Mouse (Mus musculus): ENCODE measurements at regions not wholly inside any gene's neighbourhood (a gene's known extent, or its start where the extent isn't known, plus 50 kb on each side); places are given as distances from the start of the nearest gene placed in this dataset.

- no peaks in the 10 kb centered on the region for H3K4me1 ChIP-seq (replicated peaks; ENCODE audit: control insufficient read depth, insufficient read depth, low read length)
- H3K4me3 ChIP-seq (ENCODE audit: low read depth, low read length) = no peak overlapping the region
- no peaks in the 10 kb centered on the region for H3K27me3 ChIP-seq (replicated peaks; ENCODE audit: control insufficient read depth, insufficient read depth, low read length)
- no peak for ATAC-seq (replicated peaks; ENCODE audit: low FRiP score, low TSS enrichment, low read depth)
- 63% methylated on average over 5 of the region's 5 CpGs for WGBS
- H3K4me2 ChIP-seq (ENCODE audit: low read length) = no peak overlapping the region
- no peaks in the 10 kb centered on the region for H3K36me3 ChIP-seq (ENCODE audit: control insufficient read depth, insufficient read depth, low read length)
- no peak overlapping the region for H3K9ac ChIP-seq (ENCODE audit: low read length)
- DNase-seq (ENCODE audit: low spot score) = no peak
- no peaks in the 10 kb centered on the region for H3K9me3 ChIP-seq (ENCODE audit: control insufficient read depth, low read length)
- H3K27ac ChIP-seq (ENCODE audit: low read depth) = no peak overlapping the region
Measured at GRCm38 (mm10) chr4:152990266-152990665, 492.3 kb downstream of the Ajap1 start.

- Histone ChIP-seq H3K4me2 (ENCODE audit: low read length) (no peak overlapping the region), H3K36me3 (ENCODE audit: control insufficient read depth, insufficient read depth, low read length) (no peaks in the 10 kb centered on the region), H3K27ac (ENCODE audit: low read depth) (no peak overlapping the region), H3K9ac (ENCODE audit: low read length) (no peak overlapping the region), H3K4me1 (replicated peaks; ENCODE audit: control insufficient read depth, insufficient read depth, low read length) (no peaks in the 10 kb centered on the region), H3K27me3 (replicated peaks; ENCODE audit: control insufficient read depth, insufficient read depth, low read length) (no peaks in the 10 kb centered on the region), H3K4me3 (ENCODE audit: low read depth, low read length) (no peak overlapping the region), H3K9me3 (ENCODE audit: control insufficient read depth, low read length) (no peaks in the 10 kb centered on the region)
- no peak for DNase-seq (ENCODE audit: low spot score)
- 69% methylated on average over 4 of the region's 4 CpGs for WGBS
- ATAC-seq (replicated peaks; ENCODE audit: low FRiP score, low TSS enrichment, low read depth) = no peak
Measured at GRCm38 (mm10) chr4:152987726-152988125, 494.9 kb downstream of the Ajap1 start.

GRCm38 (mm10) chr4:152975012-152975675 is 497.5 kb upstream of the Kcnab2 start:
- H3K4me3 ChIP-seq (ENCODE audit: low read depth, low read length) = no peak overlapping the region
- 79% methylated on average over 8 of the region's 8 CpGs for WGBS
- no peaks in the 10 kb centered on the region for H3K4me1 ChIP-seq (replicated peaks; ENCODE audit: control insufficient read depth, insufficient read depth, low read length)
- H3K36me3 ChIP-seq (ENCODE audit: control insufficient read depth, insufficient read depth, low read length) = no peaks in the 10 kb centered on the region
- H3K9ac ChIP-seq (ENCODE audit: low read length) = no peak overlapping the region
- no peaks in the 10 kb centered on the region for H3K27me3 ChIP-seq (replicated peaks; ENCODE audit: control insufficient read depth, insufficient read depth, low read length)
- no peak overlapping the region for H3K4me2 ChIP-seq (ENCODE audit: low read length)
- ATAC-seq (replicated peaks; ENCODE audit: low FRiP score, low TSS enrichment, low read depth) = no peak
- H3K27ac ChIP-seq (ENCODE audit: low read depth) = no peak overlapping the region
- no peaks in the 10 kb centered on the region for H3K9me3 ChIP-seq (ENCODE audit: control insufficient read depth, low read length)
- no peak for DNase-seq (ENCODE audit: low spot score)

- Histone ChIP-seq H3K9ac (ENCODE audit: low read length) (no peak overlapping the region), H3K4me1 (replicated peaks; ENCODE audit: control insufficient read depth, insufficient read depth, low read length) (no peaks in the 10 kb centered on the region), H3K4me3 (ENCODE audit: low read depth, low read length) (no peak overlapping the region), H3K27ac (ENCODE audit: low read depth) (no peak overlapping the region), H3K36me3 (ENCODE audit: control insufficient read depth, insufficient read depth, low read length) (no peaks in the 10 kb centered on the region), H3K4me2 (ENCODE audit: low read length) (no peak overlapping the region), H3K27me3 (replicated peaks; ENCODE audit: control insufficient read depth, insufficient read depth, low read length) (no peaks in the 10 kb centered on the region), H3K9me3 (ENCODE audit: control insufficient read depth, low read length) (no peaks in the 10 kb centered on the region)
- 61% methylated on average over 6 of the region's 6 CpGs for WGBS
- ATAC-seq (replicated peaks; ENCODE audit: low FRiP score, low TSS enrichment, low read depth) (no peak), DNase-seq (ENCODE audit: low spot score) (no peak)
Measured at GRCm38 (mm10) chr4:152963001-152963400, 485.3 kb upstream of the Kcnab2 start.

- DNase-seq (ENCODE audit: low spot score) (no peak), ATAC-seq (replicated peaks; ENCODE audit: low FRiP score, low TSS enrichment, low read depth) (no peak)
- no peak overlapping the region for H3K9ac ChIP-seq (ENCODE audit: low read length)
- H3K9me3 ChIP-seq (ENCODE audit: control insufficient read depth, low read length) = no peaks in the 10 kb centered on the region
- H3K4me3 ChIP-seq (ENCODE audit: low read depth, low read length) = no peak overlapping the region
- H3K36me3 ChIP-seq (ENCODE audit: control insufficient read depth, insufficient read depth, low read length) = no peaks in the 10 kb centered on the region
- no peaks in the 10 kb centered on the region for H3K4me1 ChIP-seq (replicated peaks; ENCODE audit: control insufficient read depth, insufficient read depth, low read length)
- no peak overlapping the region for H3K4me2 ChIP-seq (ENCODE audit: low read length)
- no peak overlapping the region for H3K27ac ChIP-seq (ENCODE audit: low read depth)
- H3K27me3 ChIP-seq (replicated peaks; ENCODE audit: control insufficient read depth, insufficient read depth, low read length) = no peaks in the 10 kb centered on the region
Measured at GRCm38 (mm10) chr4:152962165-152962564, 484.5 kb upstream of the Kcnab2 start.

GRCm38 (mm10) chr4:152961677-152962076 is 484.0 kb upstream of the Kcnab2 start:
- H3K4me2 ChIP-seq (ENCODE audit: low read length) = no peak overlapping the region
- H3K27me3 ChIP-seq (replicated peaks; ENCODE audit: control insufficient read depth, insufficient read depth, low read length) = no peaks in the 10 kb centered on the region
- no peak overlapping the region for H3K4me3 ChIP-seq (ENCODE audit: low read depth, low read length)
- no peaks in the 10 kb centered on the region for H3K36me3 ChIP-seq (ENCODE audit: control insufficient read depth, insufficient read depth, low read length)
- no peak for ATAC-seq (replicated peaks; ENCODE audit: low FRiP score, low TSS enrichment, low read depth)
- WGBS = 96% methylated on average over 4 of the region's 4 CpGs
- no peak overlapping the region for H3K9ac ChIP-seq (ENCODE audit: low read length)
- no peaks in the 10 kb centered on the region for H3K9me3 ChIP-seq (ENCODE audit: control insufficient read depth, low read length)
- no peak for DNase-seq (ENCODE audit: low spot score)
- no peaks in the 10 kb centered on the region for H3K4me1 ChIP-seq (replicated peaks; ENCODE audit: control insufficient read depth, insufficient read depth, low read length)
- no peak overlapping the region for H3K27ac ChIP-seq (ENCODE audit: low read depth)

GRCm38 (mm10) chr4:152959627-152960230 is 482.1 kb upstream of the Kcnab2 start:
- Histone ChIP-seq H3K9ac (ENCODE audit: low read length) (no peak overlapping the region), H3K4me2 (ENCODE audit: low read length) (no peak overlapping the region), H3K4me3 (ENCODE audit: low read depth, low read length) (no peak overlapping the region), H3K36me3 (ENCODE audit: control insufficient read depth, insufficient read depth, low read length) (no peaks in the 10 kb centered on the region), H3K9me3 (ENCODE audit: control insufficient read depth, low read length) (no peaks in the 10 kb centered on the region), H3K27me3 (replicated peaks; ENCODE audit: control insufficient read depth, insufficient read depth, low read length) (no peaks in the 10 kb centered on the region), H3K4me1 (replicated peaks; ENCODE audit: control insufficient read depth, insufficient read depth, low read length) (no peaks in the 10 kb centered on the region), H3K27ac (ENCODE audit: low read depth) (no peak overlapping the region)
- 52% methylated on average over 12 of the region's 12 CpGs for WGBS
- DNase-seq (ENCODE audit: low spot score) (no peak), ATAC-seq (replicated peaks; ENCODE audit: low FRiP score, low TSS enrichment, low read depth) (no peak)

- DNase-seq (ENCODE audit: low spot score) (peak; percentile 55), ATAC-seq (replicated peaks; ENCODE audit: low FRiP score, low TSS enrichment, low read depth) (peak; percentile 48; the same call in 1 of the 2 replicates)
- Histone ChIP-seq H3K27ac (ENCODE audit: low read depth) (no peak overlapping the region), H3K4me3 (ENCODE audit: low read depth, low read length) (no peak overlapping the region), H3K27me3 (replicated peaks; ENCODE audit: control insufficient read depth, insufficient read depth, low read length) (no peaks in the 10 kb centered on the region), H3K4me1 (replicated peaks; ENCODE audit: control insufficient read depth, insufficient read depth, low read length) (peaks cover 13% of the 10 kb centered on the region; the same call in 1 of the 2 replicates), H3K4me2 (ENCODE audit: low read length) (0 out of 2 replicates have a peak overlapping the region, but pooled peaks have one; percentile 0), H3K9ac (ENCODE audit: low read length) (no peak overlapping the region), H3K36me3 (ENCODE audit: control insufficient read depth, insufficient read depth, low read length) (no peaks in the 10 kb centered on the region), H3K9me3 (ENCODE audit: control insufficient read depth, low read length) (no peaks in the 10 kb centered on the region)
- WGBS = 26% methylated on average over 15 of the region's 15 CpGs
Measured at GRCm38 (mm10) chr4:152953237-152953974, 475.7 kb upstream of the Kcnab2 start.

Data from intestine, embryonic 14.5 days (tissue).